Mouse (Mus musculus) embryonic facial prominence, embryonic 14.5 days (tissue): ENCODE measurements at regions not wholly inside any gene's neighbourhood (a gene's known extent, or its start where the extent isn't known, plus 50 kb on each side); places are given as distances from the start of the nearest gene placed in this dataset.

Experiments
- ATAC-seq: fragments of 200-750 bp; cut with Nextera tagmentation; 2 replicates; pipeline ENCODE4 v1.8.0; 2017; ENCODE audit warnings: low read depth, moderate number of reproducible peaks, moderate TSS enrichment
- DNase-seq: peaks from one replicate; pipeline ENCODE4 v3.0.0-alpha.2; 2015; ENCODE audit warnings: low spot score
- H3K27ac ChIP-seq: fragments of 300-500 bp; sonication (generic); replicated peaks from 2 replicates; pipeline ENCODE4 v1.5.1; 2014; ENCODE audit warnings: low read depth, mild to moderate bottlenecking, low read length, moderate library complexity
- H3K27me3 ChIP-seq: fragments of 300-500 bp; sonication (generic); replicated peaks from 2 replicates; pipeline ENCODE4 v1.6.1; 2014; ENCODE audit warnings: low read length; ENCODE audit not compliant: control insufficient read depth, insufficient read depth
- H3K36me3 ChIP-seq: fragments of 300-500 bp; sonication (generic); 2 replicates; pipeline ENCODE4 v1.6.1; 2014; ENCODE audit warnings: low read length, mixed read lengths; ENCODE audit not compliant: control insufficient read depth, insufficient read depth
- H3K4me1 ChIP-seq: fragments of 300-500 bp; sonication (generic); 2 replicates; pipeline ENCODE4 v1.6.1; 2014; ENCODE audit warnings: antibody characterized with exemption, low read length; ENCODE audit not compliant: control insufficient read depth, insufficient read depth
- H3K4me2 ChIP-seq: fragments of 300-500 bp; sonication (generic); 2 replicates; pipeline ENCODE4 v1.6.1; 2014; ENCODE audit warnings: low read depth, mild to moderate bottlenecking, low read length, moderate library complexity, mixed read lengths
- H3K4me3 ChIP-seq: fragments of 300-500 bp; sonication (generic); 2 replicates; pipeline ENCODE4 v1.5.1; 2014; ENCODE audit warnings: low read depth, mild to moderate bottlenecking, low read length
- H3K9ac ChIP-seq: fragments of 300-500 bp; sonication (generic); 2 replicates; pipeline ENCODE4 v1.6.1; 2014; ENCODE audit warnings: low read depth, mild to moderate bottlenecking, low read length, moderate library complexity, mixed read lengths
- H3K9me3 ChIP-seq: fragments of 300-500 bp; sonication (generic); 2 replicates; pipeline ENCODE4 v1.6.1; 2016; ENCODE audit warnings: low read length; ENCODE audit not compliant: control insufficient read depth
- WGBS: fragments of 180-500 bp; shearing (Covaris S2); extraction: QIAGEN DNeasy Blood & Tissue Kit; methylation state at CpG from one replicate; pipeline ENCODE4 v1.1.7; 2014; 5-methylcytosine and 5-hydroxymethylcytosine counted together

- no peak for ATAC-seq
- no peaks in the 10 kb centered on the region for H3K9me3 ChIP-seq
- 53% methylated on average over 3 of the region's 3 CpGs for WGBS
- H3K4me3 ChIP-seq: no peak overlapping the region
- H3K27ac ChIP-seq: no peak overlapping the region
- H3K36me3 ChIP-seq: no peaks in the 10 kb centered on the region
- no peaks in the 10 kb centered on the region for H3K27me3 ChIP-seq
- no peak for DNase-seq
- H3K4me1 ChIP-seq: no peaks in the 10 kb centered on the region
- no peak overlapping the region for H3K9ac ChIP-seq
- H3K4me2 ChIP-seq: no peak overlapping the region
Observed at GRCm38 (mm10) chr17:51903885-51904284, 70.8 kb upstream of the Satb1 start.

GRCm38 (mm10) chr17:51899376-51899775 is 66.3 kb upstream of the Satb1 start:
- no peak overlapping the region for H3K4me3 ChIP-seq
- H3K9me3 ChIP-seq: no peaks in the 10 kb centered on the region
- WGBS: 77% methylated on average over 2 of the region's 2 CpGs
- H3K4me1 ChIP-seq: no peaks in the 10 kb centered on the region
- H3K27ac ChIP-seq: no peak overlapping the region
- no peak for ATAC-seq
- DNase-seq: no peak
- H3K9ac ChIP-seq: no peak overlapping the region
- H3K36me3 ChIP-seq: no peaks in the 10 kb centered on the region
- no peak overlapping the region for H3K4me2 ChIP-seq
- H3K27me3 ChIP-seq: no peaks in the 10 kb centered on the region

GRCm38 (mm10) chr17:51896160-51896559 is 63.1 kb upstream of the Satb1 start:
- DNase-seq (no peak), ATAC-seq (no peak)
- H3K9me3 ChIP-seq: no peaks in the 10 kb centered on the region
- 82% methylated on average over 3 of the region's 3 CpGs for WGBS
- no peaks in the 10 kb centered on the region for H3K27me3 ChIP-seq
- no peak overlapping the region for H3K9ac ChIP-seq
- no peak overlapping the region for H3K4me2 ChIP-seq
- no peak overlapping the region for H3K27ac ChIP-seq
- no peaks in the 10 kb centered on the region for H3K4me1 ChIP-seq
- H3K4me3 ChIP-seq: no peak overlapping the region
- H3K36me3 ChIP-seq: no peaks in the 10 kb centered on the region

- H3K9ac ChIP-seq: no peak overlapping the region
- no peak for ATAC-seq
- no peaks in the 10 kb centered on the region for H3K9me3 ChIP-seq
- no peak overlapping the region for H3K27ac ChIP-seq
- no peak for DNase-seq
- no peak overlapping the region for H3K4me2 ChIP-seq
- H3K4me1 ChIP-seq: no peaks in the 10 kb centered on the region
- H3K4me3 ChIP-seq: no peak overlapping the region
- no peaks in the 10 kb centered on the region for H3K27me3 ChIP-seq
- WGBS: 86% methylated on average over 8 of the region's 8 CpGs
- no peaks in the 10 kb centered on the region for H3K36me3 ChIP-seq
Observed at GRCm38 (mm10) chr17:51894278-51894677, 61.2 kb upstream of the Satb1 start.

GRCm38 (mm10) chr17:51892856-51893255 is 59.8 kb upstream of the Satb1 start:
- no peak overlapping the region for H3K4me3 ChIP-seq
- no peak overlapping the region for H3K9ac ChIP-seq
- no peak overlapping the region for H3K4me2 ChIP-seq
- ATAC-seq: no peak
- H3K9me3 ChIP-seq: no peaks in the 10 kb centered on the region
- no peak for DNase-seq
- WGBS: 68% methylated on average over 3 of the region's 3 CpGs
- no peak overlapping the region for H3K27ac ChIP-seq
- H3K4me1 ChIP-seq: no peaks in the 10 kb centered on the region
- no peaks in the 10 kb centered on the region for H3K27me3 ChIP-seq
- H3K36me3 ChIP-seq: no peaks in the 10 kb centered on the region

GRCm38 (mm10) chr17:51892159-51892558 is 59.1 kb upstream of the Satb1 start:
- WGBS: 67% methylated on average over 4 of the region's 4 CpGs
- no peak for ATAC-seq

More at GRCm38 (mm10) chr17:51892159-51892558, 59.1 kb upstream of the Satb1 start:
- Histone ChIP-seq H3K4me2 (no peak overlapping the region), H3K9ac (no peak overlapping the region), H3K36me3 (no peaks in the 10 kb centered on the region), H3K27ac (no peak overlapping the region), H3K4me3 (no peak overlapping the region), H3K27me3 (no peaks in the 10 kb centered on the region), H3K4me1 (no peaks in the 10 kb centered on the region), H3K9me3 (no peaks in the 10 kb centered on the region)
- DNase-seq: no peak
